Mouse (Mus musculus) ES-Bruce4 (cell line): ENCODE results near the gene Gpr12.

ENCODE experiments used
- CTCF ChIP-seq: IDR thresholded peaks from one replicate; pipeline ENCODE4 v1.8.1; 2011; ENCODE audit warnings: low read depth, low read length
- EP300 ChIP-seq: IDR thresholded peaks from 2 replicates; pipeline ENCODE4 v1.6.1; 2011; ENCODE audit warnings: low read depth, low read length; ENCODE audit not compliant: insufficient read depth
- POLR2A ChIP-seq: IDR thresholded peaks from one replicate; pipeline ENCODE4 v1.8.1; 2011; ENCODE audit warnings: low read length; ENCODE audit not compliant: insufficient read depth

- peak; percentile 24 for TF ChIP-seq CTCF
- no peak for TF ChIP-seq POLR2A
- TF ChIP-seq EP300, result no peak
Observed at GRCm38 (mm10) chr5:146629636-146630035, 44.6 kb upstream of the Gpr12 start.
